Mouse (Mus musculus) lung, embryonic 16.5 days (tissue): ENCODE data around the gene Tm9sf3. TPM values are rescaled to one million over a fixed set of nuclear protein-coding genes. Genes with fewer than 3 reads are reported as not detected.

Experiments
- ATAC-seq: fragments of 200-750 bp; cut with Nextera tagmentation; 2 replicates; pipeline ENCODE4 v1.8.0; 2017; ENCODE audit warnings: low read depth, mild to moderate bottlenecking, moderate library complexity
- H3K27ac ChIP-seq: fragments of 300-500 bp; sonication (generic); 2 replicates; pipeline ENCODE4 v1.5.1; 2014; ENCODE audit warnings: mild to moderate bottlenecking, control low read depth, low read length
- H3K27me3 ChIP-seq: fragments of 300-500 bp; sonication (generic); 2 replicates; pipeline ENCODE4 v1.6.1; 2014; ENCODE audit warnings: low read depth, low read length, mixed read lengths; ENCODE audit not compliant: control insufficient read depth, insufficient read depth
- H3K36me3 ChIP-seq: fragments of 300-500 bp; sonication (generic); 2 replicates; pipeline ENCODE4 v1.6.1; 2014; ENCODE audit warnings: low read length; ENCODE audit not compliant: control insufficient read depth, insufficient read depth
- H3K4me1 ChIP-seq: fragments of 300-500 bp; sonication (generic); replicated peaks from 2 replicates; pipeline ENCODE4 v1.6.1; 2014; ENCODE audit warnings: low read length, mixed read lengths; ENCODE audit not compliant: control insufficient read depth, insufficient read depth
- H3K4me2 ChIP-seq: fragments of 300-500 bp; sonication (generic); 2 replicates; pipeline ENCODE4 v1.6.1; 2014; ENCODE audit warnings: low read depth, low read length, control low read depth
- H3K4me3 ChIP-seq: fragments of 300-500 bp; sonication (generic); 2 replicates; pipeline ENCODE4 v1.5.1; 2014; ENCODE audit warnings: mild to moderate bottlenecking, low read length, control low read depth
- H3K9ac ChIP-seq: fragments of 300-500 bp; sonication (generic); 2 replicates; pipeline ENCODE4 v1.6.1; 2014; ENCODE audit warnings: low read length, control low read depth
- H3K9me3 ChIP-seq: fragments of 300-500 bp; sonication (generic); 2 replicates; pipeline ENCODE4 v1.6.1; 2016; ENCODE audit warnings: low read length; ENCODE audit not compliant: control insufficient read depth
- WGBS: fragments of 180-500 bp; shearing (Covaris S2); extraction: QIAGEN DNeasy Blood & Tissue Kit; methylation state at CpG from one replicate; pipeline ENCODE4 v1.1.7; 2014; 5-methylcytosine and 5-hydroxymethylcytosine counted together
- polyA plus RNA-seq: library from polyadenylated mRNA; unstranded; fragments of >200 nt; fragmentation: Nextera tagmentation; extraction: Ambion mirVana; gene quantifications from 2 replicates; pipeline ENCODE4 v1.2.1, GENCODE M21; 2015

The Tm9sf3 gene
- polyA plus RNA-seq, 1 experiment from 2014 or later, result 135 TPM

GRCm38 (mm10) chr19:41204159-41205081, 59.4 kb downstream of the Tm9sf3 start:
- no peak overlapping the region for H3K9ac ChIP-seq
- H3K4me3 ChIP-seq, result no peak overlapping the region
- 58% methylated on average over 11 of the region's 11 CpGs for WGBS
- H3K27me3 ChIP-seq, result peaks cover 32% of the 10 kb centered on the region
- H3K27ac ChIP-seq, result no peak overlapping the region
- no peak overlapping the region for H3K4me2 ChIP-seq
- no peak for ATAC-seq
- no peaks in the 10 kb centered on the region for H3K36me3 ChIP-seq
- peaks cover 18% of the 10 kb centered on the region for H3K4me1 ChIP-seq
- H3K9me3 ChIP-seq, result no peaks in the 10 kb centered on the region

DNA sequence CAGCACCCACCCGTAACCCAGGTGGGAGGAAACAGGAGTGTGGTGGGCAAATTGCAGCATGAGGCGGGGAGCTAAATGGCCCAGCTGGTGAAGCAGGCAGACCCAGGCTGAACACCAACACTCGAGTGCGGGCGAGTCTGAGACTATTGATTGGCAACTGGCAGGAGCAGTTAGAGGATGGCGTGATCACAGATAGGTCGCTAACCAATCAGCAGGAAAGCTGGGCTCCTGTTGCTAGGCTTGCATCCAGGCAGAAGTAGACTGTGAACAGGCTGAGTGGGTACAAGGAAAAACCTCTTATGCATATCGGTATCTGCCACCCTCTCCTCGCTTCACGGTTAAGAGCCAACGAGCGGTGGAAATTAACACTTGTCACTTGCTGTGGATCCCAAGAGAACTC, 66.2 kb downstream of the Tm9sf3 start:
- Histone ChIP-seq H3K27me3 (no peaks in the 10 kb centered on the region), H3K9me3 (no peaks in the 10 kb centered on the region), H3K27ac (no peak overlapping the region), H3K4me1 (no peaks in the 10 kb centered on the region), H3K4me2 (no peak overlapping the region), H3K36me3 (no peaks in the 10 kb centered on the region), H3K4me3 (no peak overlapping the region), H3K9ac (no peak overlapping the region)
- 70% methylated on average over 12 of the region's 12 CpGs for WGBS
- ATAC-seq, result no peak

GRCm38 (mm10) chr19:41193379-41193778, 70.4 kb downstream of the Tm9sf3 start:
- H3K4me3 ChIP-seq, result no peak overlapping the region
- no peak overlapping the region for H3K27ac ChIP-seq
- WGBS, result 65% methylated on average over 1 of the region's 1 CpGs
- H3K36me3 ChIP-seq, result no peaks in the 10 kb centered on the region
- H3K9ac ChIP-seq, result no peak overlapping the region
- no peaks in the 10 kb centered on the region for H3K4me1 ChIP-seq
- ATAC-seq, result no peak
- H3K27me3 ChIP-seq, result no peaks in the 10 kb centered on the region
- no peak overlapping the region for H3K4me2 ChIP-seq
- no peaks in the 10 kb centered on the region for H3K9me3 ChIP-seq

DNA sequence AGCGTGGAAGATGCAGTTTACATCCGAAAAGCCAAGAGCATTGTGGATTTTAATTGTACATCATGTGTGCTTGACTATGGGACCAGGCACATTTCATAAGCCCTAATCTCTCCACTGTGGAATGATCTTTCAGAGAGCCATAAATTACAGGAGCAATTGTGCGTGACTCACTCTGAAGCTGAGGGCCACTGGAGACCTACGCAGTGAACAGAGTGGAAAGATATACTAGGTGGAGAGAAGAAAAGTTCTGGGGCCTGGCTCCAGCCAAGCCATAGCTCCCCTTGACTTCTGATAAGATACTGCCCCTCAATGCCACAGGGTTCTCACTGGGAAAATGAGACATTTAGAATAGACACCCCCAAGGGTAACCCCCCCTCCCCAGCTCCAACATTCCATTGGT, 70.8 kb downstream of the Tm9sf3 start:
- 82% methylated on average over 4 of the region's 4 CpGs for WGBS
- Histone ChIP-seq H3K9me3 (no peaks in the 10 kb centered on the region), H3K27me3 (no peaks in the 10 kb centered on the region), H3K4me3 (no peak overlapping the region), H3K4me1 (no peaks in the 10 kb centered on the region), H3K36me3 (no peaks in the 10 kb centered on the region), H3K9ac (no peak overlapping the region), H3K27ac (no peak overlapping the region), H3K4me2 (no peak overlapping the region)
- no peak for ATAC-seq

DNA sequence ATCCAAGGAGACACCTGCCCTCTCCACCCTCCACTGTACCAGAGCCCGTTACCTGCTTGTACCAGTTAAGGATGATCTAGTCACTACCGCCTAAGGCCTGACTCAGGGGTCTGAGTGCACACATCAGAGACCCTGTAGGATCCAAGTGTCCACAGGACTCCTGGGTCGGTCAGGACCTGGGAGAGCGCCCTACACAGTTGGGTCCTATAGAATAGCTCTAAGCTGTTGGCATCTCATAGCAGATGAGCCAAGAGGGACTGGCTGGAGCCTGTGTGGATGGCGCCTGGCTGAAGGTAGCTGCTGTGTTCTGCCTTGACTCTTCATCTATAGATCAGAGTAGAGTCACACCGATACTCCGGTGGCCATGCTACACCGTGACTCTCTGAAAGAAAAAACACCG, 72.1 kb downstream of the Tm9sf3 start:
- no peak overlapping the region for H3K4me2 ChIP-seq
- H3K27ac ChIP-seq, result no peak overlapping the region
- no peaks in the 10 kb centered on the region for H3K9me3 ChIP-seq
- H3K27me3 ChIP-seq, result no peaks in the 10 kb centered on the region
- H3K4me3 ChIP-seq, result no peak overlapping the region
- ATAC-seq, result no peak
- H3K9ac ChIP-seq, result no peak overlapping the region
- H3K36me3 ChIP-seq, result no peaks in the 10 kb centered on the region
- no peaks in the 10 kb centered on the region for H3K4me1 ChIP-seq
- 72% methylated on average over 9 of the region's 9 CpGs for whole genome bisulfite sequencing

- Histone ChIP-seq H3K4me2 (no peak overlapping the region), H3K36me3 (no peaks in the 10 kb centered on the region), H3K9me3 (no peaks in the 10 kb centered on the region), H3K27ac (no peak overlapping the region), H3K4me1 (no peaks in the 10 kb centered on the region), H3K4me3 (no peak overlapping the region), H3K27me3 (no peaks in the 10 kb centered on the region), H3K9ac (no peak overlapping the region)
- no peak for ATAC-seq
- 69% methylated on average over 6 of the region's 6 CpGs for WGBS
These were observed 72.8 kb downstream of the Tm9sf3 start for GRCm38 (mm10) chr19:41190876-41191434.

DNA sequence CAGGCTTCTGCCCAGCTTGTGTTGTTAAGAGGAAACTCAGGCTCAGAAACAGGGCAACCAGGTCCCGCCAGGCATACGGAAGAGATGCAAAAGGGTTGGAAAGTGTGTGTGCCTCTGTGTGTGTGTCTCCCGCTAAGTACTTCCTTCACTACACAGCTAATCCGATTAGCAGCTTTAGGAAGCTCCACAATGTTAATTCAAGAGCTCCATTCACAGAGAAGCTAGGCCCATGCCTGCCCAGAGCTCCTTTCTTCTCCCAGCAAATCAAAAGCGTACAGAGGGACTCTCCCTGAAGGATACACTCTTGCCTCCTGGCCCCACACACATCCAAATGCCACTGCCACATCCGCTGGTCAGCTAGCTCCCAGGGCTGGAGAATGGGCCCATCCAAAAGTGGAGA, 86.5 kb downstream of the Tm9sf3 start:
- Histone ChIP-seq H3K9ac (no peak overlapping the region), H3K27me3 (no peaks in the 10 kb centered on the region), H3K4me2 (no peak overlapping the region), H3K36me3 (no peaks in the 10 kb centered on the region), H3K9me3 (no peaks in the 10 kb centered on the region), H3K4me1 (no peaks in the 10 kb centered on the region), H3K27ac (no peak overlapping the region), H3K4me3 (no peak overlapping the region)
- WGBS, result 45% methylated on average over 6 of the region's 6 CpGs
- no peak for ATAC-seq

DNA sequence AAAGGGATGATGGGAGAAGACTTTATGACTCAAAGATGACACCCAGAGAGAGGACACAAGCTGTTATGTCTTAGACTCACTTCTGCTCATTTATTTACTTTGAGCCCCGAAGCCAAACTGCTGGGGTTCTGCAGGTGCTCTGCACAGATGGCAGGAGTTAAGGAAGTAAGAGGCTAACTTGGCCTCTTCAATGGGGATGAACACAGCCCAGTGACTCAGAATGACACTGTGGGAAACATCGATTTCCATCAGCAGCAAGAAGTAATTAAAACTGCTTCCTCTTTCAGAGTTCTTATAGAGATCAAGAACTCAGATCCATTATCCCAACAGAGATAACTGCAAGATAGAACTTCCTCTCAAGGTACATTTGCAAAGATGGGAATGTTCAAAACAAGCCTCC, 86.9 kb downstream of the Tm9sf3 start:
- Histone ChIP-seq H3K27ac (no peak overlapping the region), H3K4me2 (no peak overlapping the region), H3K4me3 (no peak overlapping the region), H3K9ac (no peak overlapping the region), H3K4me1 (no peaks in the 10 kb centered on the region), H3K36me3 (no peaks in the 10 kb centered on the region), H3K9me3 (no peaks in the 10 kb centered on the region), H3K27me3 (no peaks in the 10 kb centered on the region)
- 68% methylated on average over 2 of the region's 2 CpGs for WGBS
- ATAC-seq, result no peak

- no peak overlapping the region for H3K27ac ChIP-seq
- no peak overlapping the region for H3K9ac ChIP-seq
- no peak for ATAC-seq
- H3K9me3 ChIP-seq, result no peaks in the 10 kb centered on the region
- no peak overlapping the region for H3K4me2 ChIP-seq
- WGBS, result 53% methylated on average over 5 of the region's 5 CpGs
- H3K36me3 ChIP-seq, result no peaks in the 10 kb centered on the region
- H3K4me1 ChIP-seq, result no peaks in the 10 kb centered on the region
- no peak overlapping the region for H3K4me3 ChIP-seq
- no peaks in the 10 kb centered on the region for H3K27me3 ChIP-seq
These were observed 97.9 kb downstream of the Tm9sf3 start for GRCm38 (mm10) chr19:41165914-41166235.
